Mouse (Mus musculus): ENCODE results near the gene Ctnnbl1. TPM values are rescaled to one million over a fixed set of nuclear protein-coding genes. Genes with fewer than 3 reads are reported as not detected.

Gene Ctnnbl1
- polyA plus RNA-seq, 2 experiments from 2014 or later = 64.0 to 74.3 TPM

Other genes with a start within 250 kb of the Ctnnbl1 start
- under 1 TPM in 1 of 2 experiments, not detected in 1; 0.56 TPM for gene Nnat, start 177.3 kb upstream of the Ctnnbl1 start, polyA plus RNA-seq (2017; shearing (Covaris generic))
- gene Blcap, start 166.1 kb upstream of the Ctnnbl1 start, polyA plus RNA-seq (2017; shearing (Covaris generic)) = 10 to 100 TPM; 12.9 to 17.7 TPM
- gene Vstm2l, start 177.3 kb downstream of the Ctnnbl1 start, polyA plus RNA-seq (2017; shearing (Covaris generic)) = not detected